Mouse (Mus musculus): Measurements from ENCODE around the gene Pafah1b3. TPM values are rescaled to one million over a fixed set of nuclear protein-coding genes. Genes with fewer than 3 reads are reported as not detected.

The Pafah1b3 gene
- total RNA-seq, 2 experiments from 2014 or later: 62.9 to 70.0 TPM

DNA sequence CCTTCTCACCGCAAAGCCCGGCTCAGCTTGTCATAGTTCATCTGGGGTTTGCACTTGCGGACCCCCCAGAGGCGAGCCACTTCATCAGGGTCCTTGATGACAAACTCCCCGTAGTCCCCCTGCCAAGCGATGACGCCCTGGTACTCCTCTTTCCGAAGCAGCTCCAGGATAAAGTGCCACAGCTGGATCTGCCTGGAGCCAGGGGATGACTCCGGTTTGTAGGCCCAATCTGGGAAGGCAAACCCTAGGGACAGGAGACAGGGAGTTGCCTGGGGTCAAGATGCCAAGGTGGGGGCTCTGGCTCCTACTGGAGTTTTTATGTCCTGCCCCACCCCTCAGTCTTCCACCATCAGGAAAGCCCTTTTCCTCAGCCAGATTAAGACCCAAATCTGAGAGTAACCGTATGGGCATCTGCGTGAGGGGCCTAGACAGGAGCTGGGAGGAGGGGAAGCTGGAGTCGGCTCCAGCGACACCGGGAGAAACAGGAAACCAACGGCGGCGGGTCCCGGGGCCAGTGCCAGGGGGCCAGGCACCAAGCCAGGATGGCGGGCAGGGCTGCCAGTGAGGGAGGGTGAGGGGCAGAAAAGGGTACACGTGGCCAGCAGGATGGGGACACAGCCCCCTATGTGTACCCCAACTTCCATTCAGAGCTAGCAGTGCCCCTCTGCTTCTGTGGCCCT, 51.6 kb downstream of the Pafah1b3 start:
- no peak for DNase-seq (ENCODE audit: low spot score in 2 of 2)

Other genes with a start within 250 kb of the Pafah1b3 start
- gene Grik5, start 225.6 kb downstream of the Pafah1b3 start, total RNA-seq (2021): 10 to 100 TPM; 38.1 to 45.1 TPM
- 10 to 100 TPM; 22.3 to 24.4 TPM for gene Zfp574, start 225.4 kb downstream of the Pafah1b3 start, total RNA-seq (2021)
- gene Pou2f2, start 118.3 kb downstream of the Pafah1b3 start, total RNA-seq (2021): 1 to 10 TPM; 3.7 to 4.1 TPM
- gene Dedd2, start 77.4 kb downstream of the Pafah1b3 start, total RNA-seq (2021): 10 to 100 TPM; 15.6 to 16.4 TPM
- 10 to 100 TPM; 15.9 to 16.3 TPM for gene Zfp526, start 76.6 kb downstream of the Pafah1b3 start, total RNA-seq (2021)
- 10 to 100 TPM; 84.8 to 89.3 TPM for gene Gsk3a, start 60.1 kb downstream of the Pafah1b3 start, total RNA-seq (2021)
- 10 to 100 TPM; 47.5 to 50.4 TPM for gene Erf, start 47.2 kb downstream of the Pafah1b3 start, total RNA-seq (2021)
- 100 to 1,000 TPM; 162 to 174 TPM for gene Cic, start 30.3 kb downstream of the Pafah1b3 start, total RNA-seq (2021)
- not detected for gene Prr19, start 3.4 kb upstream of the Pafah1b3 start, total RNA-seq (2021)
- 1 to 10 TPM; 4.0 to 5.4 TPM for gene Tmem145, start 8.1 kb upstream of the Pafah1b3 start, total RNA-seq (2021)
- 10 to 100 TPM; 51.4 to 55.6 TPM for gene Megf8, start 19.2 kb upstream of the Pafah1b3 start, total RNA-seq (2021)
- gene Cnfn, start 71.7 kb upstream of the Pafah1b3 start, total RNA-seq (2021): not detected
- 100 to 1,000 TPM; 139 to 178 TPM for gene Lipe, start 100.7 kb upstream of the Pafah1b3 start, total RNA-seq (2021)
- gene Cxcl17, start 114.9 kb upstream of the Pafah1b3 start, total RNA-seq (2021): not detected
- gene Ceacam1, start 179.6 kb upstream of the Pafah1b3 start, total RNA-seq (2021): 10 to 100 TPM; 14.9 to 21.4 TPM
- 1 to 10 TPM; 1.7 to 1.9 TPM for gene Ceacam2, start 241.9 kb upstream of the Pafah1b3 start, total RNA-seq (2021)

All from adrenal gland, postnatal 4 days (tissue).